Mouse (Mus musculus) liver, embryonic 14.5 days (tissue): ENCODE measurements at regions not wholly inside any gene's neighbourhood (a gene's known extent, or its start where the extent isn't known, plus 50 kb on each side); places are given as distances from the start of the nearest gene placed in this dataset.

Experiments used
- CTCF ChIP-seq: IDR thresholded peaks from 2 replicates; pipeline ENCODE4 v1.5.1; 2016; ENCODE audit warnings: antibody characterized with exemption, low read depth, control low read depth
- EP300 ChIP-seq: IDR thresholded peaks from 2 replicates; pipeline ENCODE4 v1.6.1; 2016; ENCODE audit warnings: antibody characterized with exemption, low read depth

- TF ChIP-seq EP300 (no peak), CTCF (no peak)
Observed at GRCm38 (mm10) chr6:103140851-103141250, 369.5 kb upstream of the Chl1 start.
